Mouse (Mus musculus) bone marrow, adult 2 months (tissue): ENCODE measurements around the gene Synpo2.

Experiments used
- CTCF ChIP-seq: fragments of 200-500 bp; IDR thresholded peaks from 2 replicates; pipeline ENCODE4 v1.5.1; 2011; ENCODE audit warnings: low read length, control low read depth; ENCODE audit not compliant: control insufficient read depth, insufficient read depth
- POLR2A ChIP-seq: fragments of 200-500 bp; IDR thresholded peaks from 2 replicates; pipeline ENCODE4 v1.6.1; 2011; ENCODE audit warnings: low read depth, mild to moderate bottlenecking, control low read depth, low read length, borderline replicate concordance; ENCODE audit not compliant: control insufficient read depth

DNA sequence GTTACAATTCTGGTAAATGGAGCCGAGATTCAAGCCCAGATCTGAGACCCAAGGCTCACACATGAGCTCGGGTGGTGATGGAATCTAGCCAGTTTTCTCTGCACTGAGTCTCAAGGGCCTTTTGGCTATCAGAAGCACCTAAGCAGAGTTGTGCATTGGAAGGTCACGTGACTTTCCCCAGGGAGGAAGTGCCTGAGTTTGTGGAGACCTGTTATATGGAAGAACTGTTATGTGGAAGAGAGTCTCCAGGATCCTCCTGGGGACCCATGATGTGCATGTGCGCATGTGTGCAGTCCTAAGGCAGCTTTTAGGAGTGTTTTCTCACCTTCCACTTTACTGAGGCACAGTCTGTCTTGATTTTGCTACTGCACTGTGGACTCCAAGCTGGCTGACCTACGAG lies 63.8 kb downstream of the Synpo2 start:
- TF ChIP-seq CTCF (no peak), POLR2A (no peak)
